Mouse (Mus musculus): ENCODE results near the gene St3gal5.

St3gal5 gene

GRCm38 (mm10) chr6:72132671-72133214 lies 35.4 kb downstream of the St3gal5 start:
- DNase-seq (ENCODE audit: low spot score) = no peak

DNA sequence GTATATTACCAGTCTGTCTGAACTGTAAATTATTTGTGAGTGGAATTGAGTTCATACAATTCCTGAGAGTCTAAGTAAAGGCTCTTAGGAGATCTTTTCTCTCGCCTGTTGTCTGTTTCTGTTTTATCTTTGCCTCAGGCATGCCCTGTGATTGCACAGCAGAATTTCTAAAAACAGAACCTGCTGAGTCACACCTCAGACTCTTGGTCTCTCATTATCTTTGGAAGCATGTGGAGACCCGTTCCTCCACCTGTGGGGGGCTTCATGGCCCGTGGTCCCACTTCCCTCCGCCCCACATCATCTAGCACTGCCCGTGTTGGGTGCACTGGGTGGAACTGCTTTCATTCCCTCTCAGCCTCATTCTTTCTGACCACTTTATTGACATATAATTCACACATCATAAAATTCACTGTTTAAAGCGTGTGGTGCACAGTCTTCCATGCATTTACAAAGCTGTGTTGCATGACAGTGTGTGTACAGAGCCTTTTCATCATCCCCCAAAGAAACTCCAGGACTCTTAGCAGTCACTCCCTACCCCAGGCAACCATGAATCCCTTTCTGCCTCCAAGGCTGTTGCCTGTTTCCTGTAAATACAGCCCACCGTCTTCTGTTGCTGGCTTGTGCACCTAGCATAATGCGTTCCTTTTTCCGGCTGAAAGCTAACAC lies 37.6 kb downstream of the St3gal5 start:
- no peak for DNase-seq (ENCODE audit: low spot score)

- DNase-seq (ENCODE audit: low spot score) = no peak
Observed at GRCm38 (mm10) chr6:72136016-72136415, 38.6 kb downstream of the St3gal5 start.

- no peak for DNase-seq (ENCODE audit: low spot score)
Observed at GRCm38 (mm10) chr6:72136543-72136942, 39.2 kb downstream of the St3gal5 start.

DNA sequence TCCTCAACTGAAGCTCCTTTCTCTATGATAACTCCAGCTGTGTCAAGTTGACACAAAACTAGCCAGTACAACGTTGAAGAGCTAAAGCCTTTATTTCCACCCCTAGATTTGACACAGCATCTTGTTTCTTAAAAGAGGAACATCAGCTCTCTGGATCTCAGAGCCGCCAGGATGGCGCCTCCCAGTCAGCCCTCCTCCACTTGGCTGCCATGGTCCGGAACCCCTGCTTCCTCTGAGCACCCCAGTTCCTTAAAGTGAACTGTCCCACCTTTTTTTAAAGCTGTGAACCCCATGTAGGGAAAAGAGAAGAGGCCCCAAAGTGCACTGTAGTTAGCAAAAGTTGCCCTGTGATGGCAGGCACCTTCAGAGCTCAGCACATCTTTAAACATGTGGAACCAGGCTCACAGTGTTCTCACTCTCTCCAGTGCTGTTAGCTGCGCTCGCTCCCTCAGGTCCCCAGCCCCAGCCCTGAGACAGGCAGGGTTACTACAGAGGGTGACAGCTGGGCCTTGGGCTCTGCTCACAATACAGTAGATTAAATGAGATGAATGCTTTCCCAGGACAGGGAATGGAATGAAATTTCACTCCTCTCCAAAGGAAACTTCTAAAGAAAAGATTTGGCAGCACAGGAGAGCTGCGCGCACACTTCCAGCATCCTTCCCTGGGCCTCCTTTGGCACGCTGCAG lies 42.3 kb downstream of the St3gal5 start:
- DNase-seq (ENCODE audit: low spot score) = no peak

DNA sequence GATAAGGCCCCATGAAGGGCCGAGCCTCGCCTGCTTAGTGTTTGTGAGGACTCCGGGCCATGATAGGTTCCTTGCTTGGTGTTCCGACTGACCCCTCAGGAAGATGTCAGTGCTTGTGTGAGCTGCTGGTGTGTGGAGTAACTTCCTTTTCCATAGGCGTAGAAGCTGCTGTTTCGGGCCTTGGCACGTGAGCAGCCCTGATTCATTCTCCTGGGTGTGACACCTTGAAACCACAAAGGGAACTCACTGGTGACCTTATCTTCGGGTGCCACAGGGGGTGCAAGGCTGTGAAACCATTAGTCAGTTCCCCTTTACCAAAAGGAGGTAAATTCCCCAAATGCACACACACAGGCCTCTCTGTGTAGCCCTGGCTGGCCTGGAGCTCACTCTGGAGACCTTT lies 43.0 kb downstream of the St3gal5 start:
- DNase-seq (ENCODE audit: low spot score) = no peak

GRCm38 (mm10) chr6:72141191-72141590 lies 43.8 kb downstream of the St3gal5 start:
- DNase-seq (ENCODE audit: low spot score) = no peak

DNA sequence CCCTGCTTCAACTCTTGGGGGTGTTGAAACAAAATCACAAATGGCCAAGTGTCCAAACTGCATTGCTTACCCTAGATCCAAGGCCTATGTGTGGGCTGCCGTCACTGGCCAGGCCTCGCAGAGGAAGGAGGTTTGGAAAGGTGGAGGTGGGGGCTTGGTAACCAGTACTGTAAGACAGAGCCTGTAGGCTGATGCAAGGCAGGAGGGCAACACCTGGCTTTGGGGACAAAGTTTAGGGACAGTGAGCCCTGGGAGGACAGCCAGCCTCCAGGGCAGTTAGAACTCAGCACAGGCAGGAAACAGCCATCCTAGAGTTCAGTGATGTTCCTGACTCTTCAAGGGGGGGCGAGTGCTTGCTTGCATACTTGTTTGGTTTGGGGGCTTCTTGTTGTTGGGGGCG lies 45.2 kb downstream of the St3gal5 start:
- DNase-seq (ENCODE audit: low spot score) = no peak

DNA sequence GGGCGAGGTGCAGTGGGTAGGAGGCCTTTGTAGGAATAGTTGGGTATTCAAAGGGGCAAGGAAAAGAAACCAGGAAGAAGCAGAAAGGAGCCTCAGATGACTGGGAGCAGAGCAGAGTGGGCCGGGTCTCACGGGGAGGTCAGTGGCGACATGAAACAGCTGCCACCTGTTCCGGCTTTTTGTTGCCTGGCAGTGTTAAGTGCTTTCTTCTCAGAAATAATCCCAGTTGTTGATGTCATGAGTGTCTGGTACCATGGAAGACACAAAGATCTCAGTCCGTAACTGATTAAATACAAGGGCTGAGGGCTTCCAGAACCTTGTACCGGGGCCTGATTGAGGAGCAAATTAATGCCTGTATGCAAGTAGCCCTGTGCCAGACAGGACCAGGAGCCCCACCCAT lies 47.0 kb downstream of the St3gal5 start:
- DNase-seq (ENCODE audit: low spot score) = no peak

- no peak for DNase-seq (ENCODE audit: low spot score)
Observed at GRCm38 (mm10) chr6:72146803-72147202, 49.4 kb downstream of the St3gal5 start.

GRCm38 (mm10) chr6:72148721-72149120 lies 51.3 kb downstream of the St3gal5 start:
- DNase-seq (ENCODE audit: low spot score) = no peak

GRCm38 (mm10) chr6:72149797-72150196 lies 52.4 kb downstream of the St3gal5 start:
- no peak for DNase-seq (ENCODE audit: low spot score)

GRCm38 (mm10) chr6:72152707-72153106 lies 55.3 kb downstream of the St3gal5 start:
- no peak for DNase-seq (ENCODE audit: low spot score)

DNA sequence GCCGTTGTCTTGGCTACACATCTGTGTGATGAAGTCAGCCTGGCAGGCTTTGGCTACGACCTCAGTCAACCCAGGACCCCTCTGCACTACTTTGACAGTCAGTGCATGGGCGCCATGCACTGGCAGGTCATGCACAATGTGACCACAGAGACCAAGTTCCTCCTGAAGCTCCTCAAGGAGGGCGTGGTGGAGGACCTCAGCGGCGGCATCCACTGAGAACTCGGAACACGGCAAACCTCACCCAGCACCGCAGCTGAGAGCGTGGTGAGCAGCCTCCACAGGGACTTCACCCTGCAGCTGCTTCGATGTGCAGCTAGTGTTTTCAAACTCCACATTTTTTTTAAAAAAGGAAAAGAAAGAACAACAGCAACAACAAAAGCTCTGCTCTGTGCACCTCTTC lies 56.1 kb downstream of the St3gal5 start:
- no peak for DNase-seq (ENCODE audit: low spot score)

- peak; percentile 29 for DNase-seq (ENCODE audit: low spot score)
Observed at GRCm38 (mm10) chr6:72154008-72154407, 56.6 kb downstream of the St3gal5 start.

DNA sequence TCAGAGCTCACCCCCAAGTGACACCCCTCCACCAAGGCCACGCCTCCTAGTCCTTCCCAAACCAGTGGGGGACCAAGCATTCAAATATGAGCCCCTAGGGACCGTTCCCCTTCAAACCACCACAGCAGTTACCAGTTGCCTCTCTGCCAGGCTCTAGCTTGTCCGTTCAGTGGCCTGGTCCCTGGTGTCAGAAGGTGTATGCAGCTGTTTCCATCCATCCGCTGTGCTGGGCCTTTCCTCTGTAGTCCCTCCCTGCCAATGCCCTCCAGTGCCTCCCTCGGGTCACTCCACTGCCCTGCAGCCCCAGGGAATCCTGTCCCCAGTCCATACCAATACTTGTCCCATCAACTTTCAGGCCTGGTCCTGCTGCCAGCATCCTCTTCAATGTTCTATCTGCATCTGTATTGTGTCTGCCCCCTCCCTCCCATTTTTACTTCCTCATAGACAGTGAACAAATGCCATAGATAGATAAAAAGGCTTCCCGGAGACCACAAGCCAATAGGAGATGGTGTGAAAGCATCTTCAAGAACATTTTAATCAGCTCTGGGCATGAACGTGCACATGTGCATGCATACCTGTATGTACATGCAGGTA lies 57.6 kb downstream of the St3gal5 start:
- no peak for DNase-seq (ENCODE audit: low spot score)

DNA sequence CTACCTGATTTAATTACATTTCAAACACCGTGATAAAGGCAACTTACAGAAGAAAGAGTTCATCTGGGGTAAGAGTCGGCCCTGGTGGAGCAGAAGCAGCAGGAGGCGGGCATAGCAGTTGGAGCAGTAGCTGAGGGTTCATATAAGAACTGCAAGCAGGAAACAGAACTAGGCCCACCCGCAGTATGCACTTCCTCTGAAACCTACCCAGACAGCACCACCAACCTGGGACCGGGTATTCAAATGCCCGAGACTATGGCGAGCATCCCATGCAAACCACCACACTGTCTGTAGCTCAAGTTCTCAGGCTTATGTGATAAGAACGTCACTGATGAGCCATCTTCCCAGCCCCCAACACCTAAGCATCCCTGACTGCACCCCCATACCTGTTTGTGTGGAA lies 58.3 kb downstream of the St3gal5 start:
- DNase-seq (ENCODE audit: low spot score) = no peak

GRCm38 (mm10) chr6:72158966-72159764 lies 61.8 kb downstream of the St3gal5 start:
- DNase-seq (ENCODE audit: low spot score) = no peak

DNA sequence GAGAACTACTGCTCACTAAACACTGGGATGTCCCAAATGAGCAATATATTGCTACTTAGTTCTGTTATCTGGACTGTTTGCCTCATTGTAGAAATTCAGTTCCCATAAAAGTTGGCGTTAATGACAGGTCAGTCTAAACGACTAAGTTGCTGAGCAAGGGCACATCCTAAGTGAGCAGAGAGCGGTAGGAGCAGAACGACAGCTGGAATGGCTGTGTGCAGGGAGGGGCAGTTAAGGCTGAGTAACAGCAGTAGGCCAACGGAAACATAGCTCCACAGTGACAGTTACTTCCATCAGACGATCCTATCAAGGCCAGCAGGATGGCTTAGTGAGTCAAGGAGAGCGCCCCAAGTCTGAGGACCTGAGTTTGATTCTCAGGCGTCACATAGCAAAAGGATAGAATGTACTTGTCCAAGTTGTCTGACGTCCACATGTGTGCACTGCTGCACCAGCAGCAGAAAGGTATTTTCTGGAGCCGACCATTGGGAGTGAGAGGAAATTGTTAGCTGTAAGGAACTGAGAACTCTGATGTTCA lies 62.5 kb downstream of the St3gal5 start:
- DNase-seq (ENCODE audit: low spot score) = no peak

DNA sequence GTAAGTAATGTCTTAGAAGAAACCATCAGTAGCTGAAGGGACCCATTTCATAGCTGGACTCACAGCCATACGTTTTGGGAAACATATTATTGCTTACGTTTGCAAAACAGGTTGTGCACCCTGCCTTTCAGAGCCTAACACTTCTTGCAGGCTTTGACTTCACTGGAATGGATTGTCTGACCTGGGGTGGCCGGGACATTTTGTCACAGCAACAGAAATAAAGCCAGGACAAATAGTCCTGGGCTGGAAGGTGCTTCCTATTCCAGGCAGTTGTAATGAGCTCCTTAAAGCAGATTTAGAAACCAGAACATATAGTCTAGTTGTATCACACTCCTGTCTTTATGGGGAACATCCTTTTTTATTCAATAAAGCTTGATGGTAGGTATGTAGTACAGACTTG lies 63.6 kb downstream of the St3gal5 start:
- no peak for DNase-seq (ENCODE audit: low spot score)

DNA sequence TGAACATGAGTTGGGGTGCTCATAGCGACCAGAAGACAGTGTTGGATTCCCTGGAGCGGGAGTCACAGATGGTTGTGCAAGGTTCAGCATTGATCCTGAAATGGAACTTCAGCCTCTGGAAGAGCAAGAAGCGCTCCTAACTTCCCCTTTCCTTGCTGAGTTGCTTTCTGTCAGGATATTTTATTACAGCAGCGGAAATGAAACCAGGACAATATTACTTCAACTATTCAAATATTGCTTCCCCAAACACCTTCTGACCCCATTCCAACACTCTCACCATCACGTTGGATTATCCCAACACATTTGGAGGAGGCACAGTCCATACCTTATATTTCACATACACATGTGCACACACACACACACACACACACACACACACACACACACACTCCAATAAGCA lies 64.4 kb downstream of the St3gal5 start:
- no peak for DNase-seq (ENCODE audit: low spot score)

All from urinary bladder, postnatal 25 days (tissue).